Mouse (Mus musculus): Measurements from ENCODE around the gene Slit1. TPM values are rescaled to one million over a fixed set of nuclear protein-coding genes. Genes with fewer than 3 reads are reported as not detected.

Gene Slit1
- polyA plus RNA-seq, 1 experiment from 2014 or later = 0.16 TPM

DNA sequence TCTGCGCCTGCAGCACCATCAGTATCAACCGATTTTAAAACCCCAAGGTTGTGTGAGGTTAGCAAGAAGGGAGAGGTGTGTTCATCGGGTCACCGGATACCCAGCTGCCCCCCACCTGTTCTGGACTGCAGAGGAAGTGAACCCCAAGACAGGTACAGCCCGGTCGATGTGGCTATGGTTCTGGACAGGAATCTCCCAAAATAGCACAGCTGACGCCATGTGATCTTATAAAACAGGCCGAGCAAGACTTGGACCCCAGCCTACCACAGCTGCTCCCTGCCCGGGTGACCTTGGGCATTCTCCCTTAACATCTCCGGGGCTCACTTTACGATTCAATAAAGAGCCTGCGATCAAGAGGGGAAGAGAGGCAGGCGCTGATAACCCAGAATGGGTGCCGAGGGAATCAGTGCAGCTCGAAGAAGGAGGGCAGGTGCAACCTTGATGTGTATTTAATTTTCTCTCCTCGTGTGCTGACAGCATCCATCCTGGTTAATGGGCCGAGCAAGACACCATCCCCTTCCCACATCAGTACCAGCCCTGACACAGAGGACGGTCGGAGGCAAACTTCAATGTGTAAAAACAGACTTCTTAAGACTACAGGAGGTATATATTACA lies 124.6 kb downstream of the Slit1 start:
- H3K4me2 ChIP-seq (replicated peaks; ENCODE audit: low read depth, low read length) = no peak overlapping the region
- no peak for ATAC-seq

DNA sequence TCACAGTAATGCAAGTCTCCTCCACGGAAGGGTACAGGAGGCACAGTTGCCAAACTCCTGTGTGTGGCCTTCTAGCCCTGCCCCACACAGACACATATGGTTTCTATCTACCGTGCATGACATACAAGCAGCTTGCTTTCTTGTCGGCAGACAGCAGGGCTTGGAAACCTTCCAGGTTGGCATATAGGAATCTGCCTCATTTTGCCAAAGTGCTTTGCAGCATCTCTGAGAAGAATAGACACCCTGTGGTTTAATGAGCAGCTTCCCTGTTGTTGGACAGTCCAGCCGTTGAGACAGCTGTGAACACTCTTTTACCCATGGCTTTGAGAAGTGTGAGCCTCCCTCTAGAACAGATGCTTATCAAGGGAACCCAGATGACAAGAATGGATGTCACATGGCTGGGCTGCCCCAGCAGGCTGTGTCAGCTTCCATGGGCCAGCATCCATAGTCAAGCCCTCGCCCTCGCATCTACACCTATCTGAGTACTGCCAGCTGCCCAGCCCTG lies 125.3 kb downstream of the Slit1 start:
- Histone ChIP-seq H3K4me2 (replicated peaks; ENCODE audit: low read depth, low read length) (no peak overlapping the region), H3K9me3 (ENCODE audit: low read length) (no peaks in the 10 kb centered on the region), H3K4me1 (ENCODE audit: insufficient read depth, low read depth, low read length) (no peaks in the 10 kb centered on the region), H3K9ac (replicated peaks; ENCODE audit: low read depth) (no peak overlapping the region), H3K36me3 (ENCODE audit: insufficient read depth, low read length) (no peaks in the 10 kb centered on the region), H3K27me3 (replicated peaks; ENCODE audit: insufficient read depth, low read length) (no peaks in the 10 kb centered on the region), H3K4me3 (ENCODE audit: low read depth, low read length) (no peak overlapping the region), H3K27ac (ENCODE audit: low read length) (no peak overlapping the region)
- TF ChIP-seq EP300 (IDR thresholded peaks at IDR 0.05) (no peak), CTCF (IDR thresholded peaks at IDR 0.05) (no peak)
- WGBS = 50% methylated on average over 6 of the region's 6 CpGs
- no peak for DNase-seq (ENCODE audit: low spot score)
- ATAC-seq = no peak

More for the DNA sequence above, 124.6 kb downstream of the Slit1 start:
- no peak for DNase-seq (ENCODE audit: low spot score)
- Histone ChIP-seq H3K36me3 (ENCODE audit: insufficient read depth, low read length) (no peaks in the 10 kb centered on the region), H3K4me1 (ENCODE audit: insufficient read depth, low read depth, low read length) (no peaks in the 10 kb centered on the region), H3K27ac (ENCODE audit: low read length) (no peak overlapping the region), H3K9ac (replicated peaks; ENCODE audit: low read depth) (no peak overlapping the region), H3K9me3 (ENCODE audit: low read length) (no peaks in the 10 kb centered on the region), H3K27me3 (replicated peaks; ENCODE audit: insufficient read depth, low read length) (no peaks in the 10 kb centered on the region), H3K4me3 (ENCODE audit: low read depth, low read length) (no peak overlapping the region)
- 58% methylated on average over 19 of the region's 19 CpGs for WGBS
- TF ChIP-seq CTCF (IDR thresholded peaks at IDR 0.05) (no peak), EP300 (IDR thresholded peaks at IDR 0.05) (no peak)

DNA sequence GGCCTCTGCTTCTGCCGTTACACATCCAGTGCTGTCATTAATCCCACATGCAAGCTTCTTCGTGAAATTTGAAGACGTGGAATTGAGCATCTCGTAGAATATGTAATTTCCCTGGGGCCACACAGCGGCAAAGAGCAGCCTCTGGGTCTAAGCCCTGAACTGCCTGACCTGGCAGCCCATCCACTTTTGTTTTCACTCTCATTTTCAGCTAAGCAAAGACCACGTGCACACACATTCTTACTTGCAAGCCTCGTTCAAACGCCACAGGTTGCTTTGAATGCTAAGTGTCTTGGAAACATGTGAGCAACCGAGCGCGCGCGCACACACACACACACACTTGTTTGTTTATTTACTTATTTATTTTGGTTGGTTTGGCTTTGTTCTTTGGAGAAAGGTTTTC lies 126.4 kb downstream of the Slit1 start:
- no peaks in the 10 kb centered on the region for H3K4me1 ChIP-seq (ENCODE audit: insufficient read depth, low read depth, low read length)
- H3K4me2 ChIP-seq (replicated peaks; ENCODE audit: low read depth, low read length) = no peak overlapping the region
- no peaks in the 10 kb centered on the region for H3K36me3 ChIP-seq (ENCODE audit: insufficient read depth, low read length)
- H3K9ac ChIP-seq (replicated peaks; ENCODE audit: low read depth) = no peak overlapping the region
- no peak overlapping the region for H3K27ac ChIP-seq (ENCODE audit: low read length)
- H3K4me3 ChIP-seq (ENCODE audit: low read depth, low read length) = no peak overlapping the region
- WGBS = 73% methylated on average over 13 of the region's 13 CpGs
- H3K27me3 ChIP-seq (replicated peaks; ENCODE audit: insufficient read depth, low read length) = no peaks in the 10 kb centered on the region
- ATAC-seq (no peak), DNase-seq (ENCODE audit: low spot score) (no peak)
- H3K9me3 ChIP-seq (ENCODE audit: low read length) = no peaks in the 10 kb centered on the region
- TF ChIP-seq EP300 (IDR thresholded peaks at IDR 0.05) = no peak
- TF ChIP-seq CTCF (IDR thresholded peaks at IDR 0.05) = no peak

DNA sequence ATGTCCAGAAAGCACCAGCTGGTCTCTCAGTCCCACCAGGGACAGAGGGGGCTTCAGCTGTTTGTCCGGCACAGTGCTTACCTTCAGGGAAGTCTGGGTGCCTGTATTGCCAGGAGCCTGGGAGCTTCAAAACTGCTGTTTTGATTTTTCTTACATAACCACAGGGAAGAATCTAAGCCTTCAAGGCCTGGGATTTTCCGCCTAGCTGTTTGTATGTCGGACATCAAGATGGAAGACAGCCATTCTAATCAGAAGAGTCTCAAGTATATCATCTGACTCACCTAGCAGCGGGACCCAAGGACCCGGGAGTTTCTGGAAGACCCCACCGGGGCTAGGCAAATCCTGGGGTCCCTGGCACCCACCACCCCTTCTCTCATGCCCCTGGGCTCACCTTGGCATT lies 127.2 kb downstream of the Slit1 start:
- Histone ChIP-seq H3K36me3 (ENCODE audit: insufficient read depth, low read length) (no peaks in the 10 kb centered on the region), H3K4me3 (ENCODE audit: low read depth, low read length) (no peak overlapping the region), H3K27ac (ENCODE audit: low read length) (no peak overlapping the region), H3K27me3 (replicated peaks; ENCODE audit: insufficient read depth, low read length) (no peaks in the 10 kb centered on the region), H3K4me1 (ENCODE audit: insufficient read depth, low read depth, low read length) (no peaks in the 10 kb centered on the region), H3K4me2 (replicated peaks; ENCODE audit: low read depth, low read length) (no peak overlapping the region), H3K9ac (replicated peaks; ENCODE audit: low read depth) (no peak overlapping the region), H3K9me3 (ENCODE audit: low read length) (no peaks in the 10 kb centered on the region)
- ATAC-seq (no peak), DNase-seq (ENCODE audit: low spot score) (no peak)
- WGBS = 88% methylated on average over 6 of the region's 6 CpGs
- TF ChIP-seq EP300 (IDR thresholded peaks at IDR 0.05) (no peak), CTCF (IDR thresholded peaks at IDR 0.05) (no peak)

DNA sequence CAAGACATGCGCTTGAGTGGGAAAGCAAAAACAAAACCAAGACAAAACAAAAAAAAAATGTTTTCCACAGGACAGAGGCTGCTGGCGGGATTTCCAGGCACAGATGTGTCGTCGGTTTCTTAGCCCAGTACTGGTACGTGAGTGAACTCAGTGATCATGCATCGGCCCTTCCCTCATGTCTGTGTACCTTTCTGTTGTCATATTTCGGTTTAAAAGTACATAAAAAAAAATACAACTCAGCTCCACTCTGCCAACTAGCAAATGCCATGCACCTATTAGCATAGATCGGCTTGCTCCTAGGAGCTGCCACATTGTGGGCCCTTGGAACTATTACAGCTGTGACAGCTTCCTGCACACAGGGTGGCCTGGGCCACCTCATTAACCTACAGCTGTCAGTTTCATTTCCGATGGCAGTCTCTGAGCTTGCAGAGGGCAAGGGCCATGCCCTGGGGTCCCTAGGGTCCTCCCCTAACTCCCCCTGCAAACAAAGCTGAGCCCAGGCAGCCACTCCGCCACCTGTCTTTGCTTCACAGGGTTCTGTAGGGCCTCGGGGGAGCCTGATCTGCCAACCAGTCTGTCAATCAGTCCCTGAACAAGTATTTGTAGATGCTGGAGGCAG lies 127.8 kb downstream of the Slit1 start:
- TF ChIP-seq EP300 (IDR thresholded peaks at IDR 0.05) (no peak), CTCF (IDR thresholded peaks at IDR 0.05) (no peak)
- no peak for DNase-seq (ENCODE audit: low spot score)
- Histone ChIP-seq H3K27me3 (replicated peaks; ENCODE audit: insufficient read depth, low read length) (no peaks in the 10 kb centered on the region), H3K27ac (ENCODE audit: low read length) (no peak overlapping the region), H3K36me3 (ENCODE audit: insufficient read depth, low read length) (no peaks in the 10 kb centered on the region), H3K4me3 (ENCODE audit: low read depth, low read length) (no peak overlapping the region), H3K4me2 (replicated peaks; ENCODE audit: low read depth, low read length) (no peak overlapping the region), H3K4me1 (ENCODE audit: insufficient read depth, low read depth, low read length) (no peaks in the 10 kb centered on the region), H3K9ac (replicated peaks; ENCODE audit: low read depth) (no peak overlapping the region), H3K9me3 (ENCODE audit: low read length) (no peaks in the 10 kb centered on the region)
- WGBS = 53% methylated on average over 11 of the region's 11 CpGs
- no peak for ATAC-seq

DNA sequence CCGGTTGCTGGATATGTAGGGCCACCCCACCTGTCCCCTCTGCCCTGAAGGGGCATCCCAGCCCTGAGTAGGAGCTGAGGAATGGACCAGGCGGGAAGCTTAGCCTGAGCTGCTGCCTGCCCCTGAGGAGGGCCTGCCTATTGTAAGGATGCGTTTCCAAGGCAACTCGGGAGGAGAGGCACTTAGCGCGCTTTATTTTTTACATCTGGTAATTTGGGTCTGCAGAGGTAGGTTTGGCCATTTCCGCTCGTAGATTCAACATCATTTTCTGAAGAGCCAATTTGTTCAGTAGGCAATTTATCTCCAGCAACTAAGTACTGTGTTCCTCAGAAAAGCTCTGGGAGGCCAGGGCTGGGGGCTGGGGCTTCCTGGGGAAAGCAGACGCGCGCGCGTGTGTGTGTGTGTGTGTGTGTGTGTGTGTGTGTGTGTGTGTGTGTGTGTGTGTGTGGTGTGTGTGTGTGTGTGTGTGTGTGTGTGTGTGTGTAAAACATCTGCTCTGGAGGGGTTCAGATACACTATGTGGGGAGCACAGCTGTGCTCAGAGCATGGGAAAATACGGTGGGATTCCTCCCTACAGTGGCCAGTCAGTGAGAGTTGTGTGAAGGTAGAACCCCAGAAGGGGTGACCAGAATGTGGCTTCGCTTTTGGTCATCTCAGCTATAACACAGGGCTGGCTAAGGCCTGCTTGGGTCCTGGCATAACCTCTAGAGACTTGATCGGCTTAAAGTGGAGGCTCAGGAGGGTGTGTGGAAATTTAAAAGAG lies 130.0 kb downstream of the Slit1 start:
- no peak for TF ChIP-seq CTCF (IDR thresholded peaks at IDR 0.05)
- no peak for TF ChIP-seq EP300 (IDR thresholded peaks at IDR 0.05)
- Histone ChIP-seq H3K9ac (replicated peaks; ENCODE audit: low read depth) (no peak overlapping the region), H3K36me3 (ENCODE audit: insufficient read depth, low read length) (no peaks in the 10 kb centered on the region), H3K4me3 (ENCODE audit: low read depth, low read length) (no peak overlapping the region), H3K4me2 (replicated peaks; ENCODE audit: low read depth, low read length) (no peak overlapping the region), H3K9me3 (ENCODE audit: low read length) (no peaks in the 10 kb centered on the region), H3K4me1 (ENCODE audit: insufficient read depth, low read depth, low read length) (no peaks in the 10 kb centered on the region), H3K27me3 (replicated peaks; ENCODE audit: insufficient read depth, low read length) (no peaks in the 10 kb centered on the region), H3K27ac (ENCODE audit: low read length) (no peak overlapping the region)
- DNase-seq (ENCODE audit: low spot score) (no peak), ATAC-seq (no peak)
- 22% methylated on average over 14 of the region's 16 CpGs for WGBS

All from lung, postnatal 0 days (tissue).